Mouse (Mus musculus): Measurements from ENCODE around the gene Zfyve28. TPM values are rescaled to one million over a fixed set of nuclear protein-coding genes. Genes with fewer than 3 reads are reported as not detected.

Gene Zfyve28
- under 1 TPM; 0.20 to 0.48 TPM for total RNA-seq (2021)
- long read RNA-seq, experiment 1, partial matches to known transcripts, result 1 of 2 reads
- long read RNA-seq, experiment 1, other reads (novel, unspliced or antisense), result 1 of 2 reads
- long read RNA-seq, experiment 2, partial matches to known transcripts, result 0 of 2 reads
- long read RNA-seq, experiment 2, other reads (novel, unspliced or antisense), result 1 of 2 reads

- DNase-seq, result peak; percentile 79
Observed at GRCm38 (mm10) chr5:34288154-34288716, at the start of gene Zfyve28, which contains the start of gene Cfap99. TSS of gene Zfyve28 (minus strand) at chr5:34288449. TSS of gene Cfap99 (plus strand) at chr5:34288600.

- peak; percentile 27 for DNase-seq
Observed at GRCm38 (mm10) chr5:34336775-34337450, 48.7 kb upstream of the Zfyve28 start.

GRCm38 (mm10) chr5:34336097-34336774, 48.0 kb upstream of the Zfyve28 start, which contains the start of gene Rnf4:
TSS of gene Rnf4 (plus strand) at chr5:34336289.
- peak; percentile 97 for DNase-seq

- no peak for DNase-seq
Observed at GRCm38 (mm10) chr5:34335539-34336096, 47.4 kb upstream of the Zfyve28 start.

- no peak for DNase-seq
Observed at GRCm38 (mm10) chr5:34334081-34334480, 45.8 kb upstream of the Zfyve28 start.

- DNase-seq, result no peak
Observed at GRCm38 (mm10) chr5:34330136-34330535, 41.9 kb upstream of the Zfyve28 start.

- no peak for DNase-seq
Observed at GRCm38 (mm10) chr5:34326875-34327576, 38.8 kb upstream of the Zfyve28 start.

- no peak for DNase-seq
Observed at GRCm38 (mm10) chr5:34326249-34326691, 38.0 kb upstream of the Zfyve28 start.

- DNase-seq, result no peak
Observed at GRCm38 (mm10) chr5:34325286-34325685, 37.0 kb upstream of the Zfyve28 start.

- no peak for DNase-seq
Observed at GRCm38 (mm10) chr5:34321236-34321635, 33.0 kb upstream of the Zfyve28 start.

- DNase-seq, result no peak
Observed at GRCm38 (mm10) chr5:34319491-34320034, 31.3 kb upstream of the Zfyve28 start.

- DNase-seq, result no peak
Observed at GRCm38 (mm10) chr5:34309016-34309415, 20.8 kb upstream of the Zfyve28 start.

- DNase-seq, result no peak
Observed at GRCm38 (mm10) chr5:34302377-34302776, 14.1 kb upstream of the Zfyve28 start.

- DNase-seq, result no peak
Observed at GRCm38 (mm10) chr5:34298937-34299535, 10.8 kb upstream of the Zfyve28 start.

- DNase-seq, result no peak
Observed at GRCm38 (mm10) chr5:34298061-34298460, 9.8 kb upstream of the Zfyve28 start.

- DNase-seq, result no peak
Observed at GRCm38 (mm10) chr5:34295141-34295540, 6.9 kb upstream of the Zfyve28 start.

- no peak for DNase-seq
Observed at GRCm38 (mm10) chr5:34294696-34295095, 6.4 kb upstream of the Zfyve28 start.

- no peak for DNase-seq
Observed at GRCm38 (mm10) chr5:34293363-34293762, 5.1 kb upstream of the Zfyve28 start.

GRCm38 (mm10) chr5:34289286-34289685, 1.0 kb upstream of the Zfyve28 start:
- DNase-seq, result no peak

- no peak for DNase-seq
Observed at GRCm38 (mm10) chr5:34287838-34288145, 457 bp downstream of the Zfyve28 start.
